Mouse (Mus musculus) ES-Bruce4 (cell line): ENCODE results near the gene Ddx5. TPM values are rescaled to one million over a fixed set of nuclear protein-coding genes. Genes with fewer than 3 reads are reported as not detected.

Source experiments
- H3K27ac ChIP-seq: 2 replicates; pipeline ENCODE4 v1.5.1; 2012; ENCODE audit warnings: low read length, inconsistent platforms; ENCODE audit not compliant: insufficient read depth
- H3K27me3 ChIP-seq: 2 replicates; pipeline ENCODE4 v1.6.1; 2012; ENCODE audit warnings: mild to moderate bottlenecking, low read length, inconsistent platforms; ENCODE audit not compliant: control insufficient read depth, poor library complexity, insufficient read depth, severe bottlenecking
- H3K36me3 ChIP-seq: 2 replicates; pipeline ENCODE4 v1.6.1; 2012; ENCODE audit warnings: inconsistent platforms, mild to moderate bottlenecking, low read length, moderate library complexity; ENCODE audit not compliant: control insufficient read depth, poor library complexity, insufficient read depth, severe bottlenecking
- H3K4me1 ChIP-seq: one replicate; pipeline ENCODE4 v1.8.1; 2011; ENCODE audit warnings: low read length; ENCODE audit not compliant: control insufficient read depth, insufficient read depth
- H3K4me3 ChIP-seq: 2 replicates; pipeline ENCODE4 v1.5.1; 2011; ENCODE audit warnings: low read depth, mild to moderate bottlenecking, low read length
- H3K9ac ChIP-seq: 2 replicates; pipeline ENCODE4 v1.6.1; 2012; ENCODE audit warnings: low read depth, mild to moderate bottlenecking, inconsistent platforms; ENCODE audit not compliant: poor library complexity, severe bottlenecking
- H3K9me3 ChIP-seq: replicated peaks from 2 replicates; pipeline ENCODE4 v1.6.1; 2012; ENCODE audit warnings: mild to moderate bottlenecking, low read length, inconsistent platforms; ENCODE audit not compliant: control insufficient read depth, poor library complexity, insufficient read depth, severe bottlenecking
- CTCF ChIP-seq: IDR thresholded peaks from one replicate; pipeline ENCODE4 v1.8.1; 2011; ENCODE audit warnings: low read depth, low read length
- EP300 ChIP-seq: IDR thresholded peaks from 2 replicates; pipeline ENCODE4 v1.6.1; 2011; ENCODE audit warnings: low read depth, low read length; ENCODE audit not compliant: insufficient read depth
- POLR2A ChIP-seq: IDR thresholded peaks from one replicate; pipeline ENCODE4 v1.8.1; 2011; ENCODE audit warnings: low read length; ENCODE audit not compliant: insufficient read depth
- polyA plus RNA-seq: library from polyadenylated mRNA; stranded (reverse); fragments of >200 nt; gene quantifications from 2 replicates; pipeline ENCODE4 v1.2.4, GENCODE M21; 2011; ENCODE audit warnings: low read depth; ENCODE audit not compliant: missing spikeins, insufficient read depth, insufficient read length

Ddx5 gene
- polyA plus RNA-seq, 1 experiment, result 946 TPM

GRCm38 (mm10) chr11:106777395-106777794 lies 11.6 kb downstream of the Ddx5 start:
- Histone ChIP-seq H3K27ac (no peak overlapping the region), H3K4me1 (no peaks in the 10 kb centered on the region), H3K36me3 (peaks cover 58% of the 10 kb centered on the region), H3K9me3 (no peaks in the 10 kb centered on the region), H3K4me3 (no peak overlapping the region), H3K9ac (no peak overlapping the region), H3K27me3 (no peaks in the 10 kb centered on the region)
- TF ChIP-seq EP300 (no peak), POLR2A (no peak), CTCF (no peak)

- H3K9ac ChIP-seq, result no peak overlapping the region
- no peak overlapping the region for H3K4me3 ChIP-seq
- no peaks in the 10 kb centered on the region for H3K4me1 ChIP-seq
- H3K36me3 ChIP-seq, result peaks cover 58% of the 10 kb centered on the region
- no peak overlapping the region for H3K27ac ChIP-seq
- H3K27me3 ChIP-seq, result no peaks in the 10 kb centered on the region
- no peak for TF ChIP-seq POLR2A
- TF ChIP-seq CTCF, result no peak
- TF ChIP-seq EP300, result no peak
- H3K9me3 ChIP-seq, result no peaks in the 10 kb centered on the region
These were observed 12.0 kb downstream of the Ddx5 start for GRCm38 (mm10) chr11:106776960-106777359.

- no peak overlapping the region for H3K4me3 ChIP-seq
- H3K4me1 ChIP-seq, result no peaks in the 10 kb centered on the region
- peaks cover 3% of the 10 kb centered on the region; the same call in 1 of the 2 replicates for H3K9me3 ChIP-seq
- no peak for TF ChIP-seq EP300
- no peak for TF ChIP-seq POLR2A
- no peak for TF ChIP-seq CTCF
- H3K27ac ChIP-seq, result no peak overlapping the region
- H3K27me3 ChIP-seq, result no peaks in the 10 kb centered on the region
- peaks cover 74% of the 10 kb centered on the region for H3K36me3 ChIP-seq
- no peak overlapping the region for H3K9ac ChIP-seq
These were observed 15.9 kb downstream of the Ddx5 start for GRCm38 (mm10) chr11:106773061-106773460.

- TF ChIP-seq CTCF (peak; percentile 28), EP300 (no peak), POLR2A (no peak)
- no peak overlapping the region for H3K4me3 ChIP-seq
- H3K4me1 ChIP-seq, result no peaks in the 10 kb centered on the region
- H3K9ac ChIP-seq, result no peak overlapping the region
- H3K27ac ChIP-seq, result no peak overlapping the region
- H3K9me3 ChIP-seq, result peaks cover 9% of the 10 kb centered on the region; the same call in 1 of the 2 replicates
- H3K36me3 ChIP-seq, result peaks cover 68% of the 10 kb centered on the region
- no peaks in the 10 kb centered on the region for H3K27me3 ChIP-seq
These were observed 18.6 kb downstream of the Ddx5 start for GRCm38 (mm10) chr11:106770195-106770974.

- Histone ChIP-seq H3K36me3 (peaks cover 43% of the 10 kb centered on the region), H3K27ac (no peak overlapping the region), H3K4me1 (no peaks in the 10 kb centered on the region), H3K9me3 (peaks cover 9% of the 10 kb centered on the region; the same call in 1 of the 2 replicates), H3K9ac (no peak overlapping the region), H3K27me3 (no peaks in the 10 kb centered on the region), H3K4me3 (no peak overlapping the region)
- TF ChIP-seq POLR2A, result no peak
- TF ChIP-seq EP300, result no peak
- TF ChIP-seq CTCF, result no peak
These were observed 21.5 kb downstream of the Ddx5 start for GRCm38 (mm10) chr11:106767516-106767915.

GRCm38 (mm10) chr11:106766611-106767162 lies 22.3 kb downstream of the Ddx5 start:
- H3K4me1 ChIP-seq, result no peaks in the 10 kb centered on the region
- no peak overlapping the region for H3K4me3 ChIP-seq
- no peak overlapping the region for H3K9ac ChIP-seq
- H3K9me3 ChIP-seq, result peaks cover 9% of the 10 kb centered on the region; the same call in 1 of the 2 replicates
- no peak for TF ChIP-seq CTCF
- no peak for TF ChIP-seq EP300
- no peak for TF ChIP-seq POLR2A
- peaks cover 36% of the 10 kb centered on the region for H3K36me3 ChIP-seq
- no peak overlapping the region for H3K27ac ChIP-seq
- no peaks in the 10 kb centered on the region for H3K27me3 ChIP-seq
